Mouse (Mus musculus): ENCODE results near the gene Apopt1.

- TF ChIP-seq CTCF (IDR thresholded peaks at IDR 0.05; ENCODE audit: low read depth), result no peak
- TF ChIP-seq EP300 (IDR thresholded peaks at IDR 0.05; ENCODE audit: low read depth), result no peak
These were observed 34.4 kb downstream of the Apopt1 start for GRCm38 (mm10) chr12:111747421-111747820.
